Mouse (Mus musculus) limb, embryonic 12.5 days (tissue): ENCODE results near the gene Tnfrsf22. TPM values are rescaled to one million over a fixed set of nuclear protein-coding genes. Genes with fewer than 3 reads are reported as not detected.
"Not testable (repeated sequence)": the region's sequence is repeated elsewhere in the genome, so short reads cannot be mapped to it uniquely, and the experiment has no call there.

Source experiments
- ATAC-seq: fragments of 200-750 bp; cut with Nextera tagmentation; 2 replicates; pipeline ENCODE4 v1.8.0; 2017; ENCODE audit warnings: low read depth, moderate TSS enrichment; ENCODE audit not compliant: insufficient number of reproducible peaks, insufficient read depth, low FRiP score, low TSS enrichment
- H3K27ac ChIP-seq: fragments of 300-500 bp; sonication (generic); 2 replicates; pipeline ENCODE4 v1.5.1; 2016; ENCODE audit warnings: mild to moderate bottlenecking, moderate library complexity
- H3K27me3 ChIP-seq: fragments of 300-500 bp; sonication (generic); 2 replicates; pipeline ENCODE4 v1.6.1; 2016; ENCODE audit warnings: mild to moderate bottlenecking, moderate library complexity
- H3K36me3 ChIP-seq: fragments of 300-500 bp; sonication (generic); 2 replicates; pipeline ENCODE4 v1.6.1; 2016; ENCODE audit warnings: mild to moderate bottlenecking, moderate library complexity
- H3K4me1 ChIP-seq: fragments of 300-500 bp; sonication (generic); replicated peaks from 2 replicates; pipeline ENCODE4 v1.6.1; 2016
- H3K4me2 ChIP-seq: fragments of 300-500 bp; sonication (generic); 2 replicates; pipeline ENCODE4 v1.6.1; 2016; ENCODE audit warnings: mild to moderate bottlenecking, moderate library complexity
- H3K4me3 ChIP-seq: fragments of 300-500 bp; sonication (generic); replicated peaks from 2 replicates; pipeline ENCODE4 v1.5.1; 2016; ENCODE audit warnings: mild to moderate bottlenecking
- H3K9ac ChIP-seq: fragments of 300-500 bp; sonication (generic); replicated peaks from 2 replicates; pipeline ENCODE4 v1.6.1; 2016; ENCODE audit warnings: mild to moderate bottlenecking, moderate library complexity
- H3K9me3 ChIP-seq: fragments of 300-500 bp; sonication (generic); 2 replicates; pipeline ENCODE4 v1.6.1; 2016; ENCODE audit warnings: mild to moderate bottlenecking, moderate library complexity
- WGBS: fragments of 180-500 bp; shearing (Covaris S2); methylation state at CpG from one replicate; pipeline ENCODE4 v1.1.7; 2016; 5-methylcytosine and 5-hydroxymethylcytosine counted together
- polyA plus RNA-seq: library from polyadenylated mRNA; unstranded; fragments of >200 nt; fragmentation: Nextera tagmentation; extraction: Ambion mirVana; gene quantifications from 2 replicates; pipeline ENCODE4 v1.2.1, GENCODE M21; 2016

Gene Tnfrsf22
- polyA plus RNA-seq, 1 experiment from 2014 or later = 12.8 TPM

DNA sequence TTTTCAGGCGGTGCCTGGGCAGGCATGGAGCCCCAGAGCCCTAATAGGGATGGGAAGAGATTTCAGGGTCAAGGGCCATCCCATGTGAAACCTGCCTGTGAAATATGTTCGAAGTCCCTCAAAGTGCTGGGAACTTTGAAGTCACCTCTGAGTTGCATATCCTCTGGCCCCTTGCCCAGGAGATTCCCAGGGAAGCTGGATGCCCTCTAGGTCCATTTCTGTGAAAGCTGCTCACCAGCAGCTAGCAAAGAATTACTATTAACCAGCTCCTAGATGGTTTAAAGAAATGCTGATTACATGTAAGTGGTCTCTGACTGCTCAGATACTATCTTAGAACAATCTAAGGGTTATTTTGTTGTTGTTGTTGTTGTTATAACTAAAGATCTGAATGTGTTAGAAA, 35.1 kb upstream of the Tnfrsf22 start:
- H3K4me2 ChIP-seq, H3K9ac ChIP-seq, ATAC-seq, H3K4me1 ChIP-seq, H3K27me3 ChIP-seq, H3K27ac ChIP-seq, H3K4me3 ChIP-seq, H3K9me3 ChIP-seq: not testable (repeated sequence)
- H3K36me3 ChIP-seq = peaks cover 18% of the 10 kb centered on the region
- WGBS = 70% methylated on average over 2 of the region's 2 CpGs

DNA sequence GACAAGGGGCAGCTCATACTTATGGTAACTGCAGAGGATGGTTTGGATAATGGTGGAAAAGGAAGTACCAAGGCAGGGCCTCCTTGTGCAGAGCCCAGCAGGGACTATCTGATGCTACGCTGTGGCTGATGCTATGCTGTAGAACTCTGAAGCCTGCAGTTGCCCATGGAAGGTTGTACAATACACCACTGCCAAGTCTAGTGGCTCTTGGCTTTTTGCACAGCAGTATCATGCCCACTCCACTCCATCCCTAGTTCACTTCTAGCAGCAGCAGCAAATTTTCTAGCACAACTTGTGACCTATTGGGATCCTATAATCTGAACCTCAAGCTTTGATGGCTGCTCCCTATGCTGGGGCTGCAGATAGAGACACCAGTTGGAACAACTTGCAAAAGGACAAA, 32.1 kb upstream of the Tnfrsf22 start:
- no peak overlapping the region for H3K27ac ChIP-seq
- no peak overlapping the region for H3K4me2 ChIP-seq
- ATAC-seq = no peak
- no peak overlapping the region for H3K4me3 ChIP-seq
- H3K27me3 ChIP-seq = peaks cover 9% of the 10 kb centered on the region
- H3K36me3 ChIP-seq = no peaks in the 10 kb centered on the region
- no peak overlapping the region for H3K9ac ChIP-seq
- no peaks in the 10 kb centered on the region for H3K9me3 ChIP-seq
- WGBS = 92% methylated on average over 1 of the region's 1 CpGs
- H3K4me1 ChIP-seq = no peaks in the 10 kb centered on the region

DNA sequence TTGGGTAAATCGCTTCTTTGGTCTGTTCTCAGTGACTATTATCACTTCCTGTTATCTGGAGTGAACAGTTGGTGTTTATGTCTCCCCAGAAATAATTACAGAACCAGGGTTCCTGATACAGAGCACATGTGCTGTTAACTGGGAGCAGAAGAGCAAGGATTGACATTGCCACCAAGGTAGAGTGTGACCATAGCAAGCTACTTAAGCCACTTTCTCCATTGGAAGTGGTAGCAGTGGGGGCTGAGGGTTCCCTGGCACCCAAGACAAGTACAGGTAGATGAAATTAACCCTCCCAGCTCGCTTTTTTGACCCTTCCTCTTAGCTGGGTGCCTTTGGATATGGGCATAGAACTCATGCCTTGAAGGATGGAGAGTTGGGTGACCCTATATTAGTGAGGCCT, 31.4 kb upstream of the Tnfrsf22 start:
- not testable (repeated sequence) for H3K4me3 ChIP-seq, H3K4me2 ChIP-seq, H3K4me1 ChIP-seq, H3K9ac ChIP-seq, ATAC-seq, H3K27me3 ChIP-seq, H3K36me3 ChIP-seq, H3K27ac ChIP-seq, H3K9me3 ChIP-seq
- 57% methylated on average over 2 of the region's 2 CpGs for WGBS

DNA sequence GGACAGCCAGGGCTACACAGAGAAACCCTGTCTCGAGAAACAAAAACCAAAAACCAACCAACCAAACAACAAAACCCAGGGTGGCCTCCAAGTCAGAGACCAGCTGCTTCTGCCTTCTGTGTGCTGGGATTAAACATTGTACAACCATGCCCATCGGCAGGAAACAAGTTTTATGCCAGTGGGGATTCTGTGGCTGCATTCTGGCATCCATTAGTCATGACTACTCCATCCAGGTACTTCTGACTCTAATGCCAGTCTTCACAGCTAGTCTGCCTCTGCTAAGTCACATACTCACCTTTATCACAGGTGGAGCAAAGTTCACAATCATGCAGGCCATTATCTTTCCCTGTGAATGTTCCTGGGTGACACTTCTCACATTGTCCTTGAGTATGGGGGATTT, 30.2 kb upstream of the Tnfrsf22 start:
- not testable (repeated sequence) for H3K36me3 ChIP-seq, H3K27me3 ChIP-seq, ATAC-seq

DNA sequence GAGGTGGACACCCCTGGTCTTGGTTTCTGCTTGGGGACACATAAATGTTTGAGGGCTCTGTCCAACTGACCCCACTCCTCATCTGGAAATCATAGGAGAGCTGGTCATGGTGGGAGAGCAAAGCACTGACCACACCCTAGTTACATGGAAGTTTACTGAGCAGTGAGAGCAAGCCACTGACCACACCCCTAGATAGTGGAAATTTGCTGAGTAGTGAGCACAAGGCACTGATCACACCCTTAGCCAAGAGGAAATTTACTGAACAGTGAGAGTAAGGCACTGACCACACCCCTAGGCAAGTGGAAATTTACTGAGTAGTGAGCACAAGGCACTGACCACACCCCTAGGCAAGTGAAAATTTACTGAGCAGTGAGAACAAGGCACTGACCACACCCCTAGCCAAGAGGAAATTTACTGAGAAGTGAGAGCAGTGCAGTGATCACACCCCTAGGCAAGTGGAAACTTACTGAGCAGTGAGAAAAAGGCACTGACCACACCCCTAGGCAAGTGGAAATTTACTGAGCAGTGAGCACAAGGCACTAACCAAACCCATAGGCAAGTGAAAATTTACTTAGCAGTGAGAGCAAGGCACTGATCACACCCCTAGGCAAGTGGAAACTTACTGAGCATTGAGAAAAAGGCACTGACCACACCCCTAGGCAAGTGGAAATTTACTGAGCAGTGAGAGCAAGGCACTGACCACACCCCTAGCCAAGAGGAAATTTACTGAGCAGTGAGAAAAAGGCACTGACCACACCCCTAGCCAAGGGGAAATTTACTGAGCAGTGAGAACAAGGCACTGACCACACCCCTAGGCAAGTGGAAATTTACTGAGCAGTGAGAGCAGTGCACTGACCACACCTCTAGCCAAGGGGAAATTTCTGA, 17.2 kb upstream of the Tnfrsf22 start:
- no peak for ATAC-seq
- no peaks in the 10 kb centered on the region for H3K4me1 ChIP-seq
- H3K9me3 ChIP-seq = no peaks in the 10 kb centered on the region
- no peak overlapping the region for H3K27ac ChIP-seq
- no peak overlapping the region for H3K4me2 ChIP-seq
- no peak overlapping the region for H3K4me3 ChIP-seq
- no peaks in the 10 kb centered on the region for H3K27me3 ChIP-seq
- H3K9ac ChIP-seq = no peak overlapping the region
- H3K36me3 ChIP-seq = no peaks in the 10 kb centered on the region

More for the DNA sequence above, 30.2 kb upstream of the Tnfrsf22 start:
- H3K9ac ChIP-seq, H3K27ac ChIP-seq, H3K4me3 ChIP-seq, H3K9me3 ChIP-seq, H3K4me1 ChIP-seq, H3K4me2 ChIP-seq: not testable (repeated sequence)
- WGBS = 71% methylated on average over 2 of the region's 2 CpGs

DNA sequence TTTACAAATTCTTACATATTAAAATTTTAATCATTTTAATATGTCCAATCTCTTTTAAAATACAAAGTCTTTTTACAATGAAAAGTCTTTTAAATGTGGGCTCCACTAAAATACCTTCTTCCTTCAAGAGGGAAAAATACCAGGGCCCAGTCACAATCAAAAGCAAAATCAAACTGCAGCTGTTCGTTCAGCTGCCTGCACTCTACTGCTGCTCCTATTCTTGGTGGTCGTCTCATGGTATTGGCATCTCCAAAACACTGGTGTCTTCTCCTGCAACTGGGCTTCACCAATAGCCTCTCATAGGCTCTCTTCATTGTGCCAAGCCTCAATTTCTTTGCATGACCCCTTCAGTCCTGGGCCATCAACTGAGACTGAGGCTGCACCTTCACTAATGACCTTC, 14.0 kb upstream of the Tnfrsf22 start:
- Histone ChIP-seq H3K27ac (no peak overlapping the region), H3K4me3 (no peak overlapping the region), H3K27me3 (no peaks in the 10 kb centered on the region), H3K9ac (no peak overlapping the region), H3K4me1 (no peaks in the 10 kb centered on the region), H3K36me3 (no peaks in the 10 kb centered on the region), H3K9me3 (no peaks in the 10 kb centered on the region), H3K4me2 (no peak overlapping the region)
- WGBS = 86% methylated on average over 2 of the region's 2 CpGs
- no peak for ATAC-seq

DNA sequence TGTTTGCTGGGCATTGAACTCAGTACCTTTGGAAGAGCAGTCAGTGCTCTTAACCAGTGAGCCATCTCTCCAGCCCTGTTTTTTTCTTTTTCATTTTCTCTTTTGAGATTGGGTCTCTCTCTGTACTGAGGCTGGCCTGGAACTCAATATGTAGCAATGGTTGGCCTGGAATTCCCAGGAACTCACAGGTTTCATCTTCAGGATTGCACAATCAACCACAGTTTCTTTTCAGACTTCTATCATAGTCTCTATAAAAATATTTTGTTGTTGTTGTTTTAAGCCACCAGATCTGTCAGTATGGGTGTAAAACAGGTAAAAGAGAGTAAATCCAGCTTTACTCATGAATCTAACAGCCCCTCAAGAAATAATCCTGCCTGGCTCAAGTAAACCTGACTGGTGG, 11.3 kb upstream of the Tnfrsf22 start:
- Histone ChIP-seq H3K27ac (no peak overlapping the region), H3K9ac (no peak overlapping the region), H3K4me2 (no peak overlapping the region), H3K36me3 (no peaks in the 10 kb centered on the region), H3K27me3 (no peaks in the 10 kb centered on the region), H3K9me3 (no peaks in the 10 kb centered on the region), H3K4me3 (no peak overlapping the region), H3K4me1 (no peaks in the 10 kb centered on the region)
- ATAC-seq = no peak

DNA sequence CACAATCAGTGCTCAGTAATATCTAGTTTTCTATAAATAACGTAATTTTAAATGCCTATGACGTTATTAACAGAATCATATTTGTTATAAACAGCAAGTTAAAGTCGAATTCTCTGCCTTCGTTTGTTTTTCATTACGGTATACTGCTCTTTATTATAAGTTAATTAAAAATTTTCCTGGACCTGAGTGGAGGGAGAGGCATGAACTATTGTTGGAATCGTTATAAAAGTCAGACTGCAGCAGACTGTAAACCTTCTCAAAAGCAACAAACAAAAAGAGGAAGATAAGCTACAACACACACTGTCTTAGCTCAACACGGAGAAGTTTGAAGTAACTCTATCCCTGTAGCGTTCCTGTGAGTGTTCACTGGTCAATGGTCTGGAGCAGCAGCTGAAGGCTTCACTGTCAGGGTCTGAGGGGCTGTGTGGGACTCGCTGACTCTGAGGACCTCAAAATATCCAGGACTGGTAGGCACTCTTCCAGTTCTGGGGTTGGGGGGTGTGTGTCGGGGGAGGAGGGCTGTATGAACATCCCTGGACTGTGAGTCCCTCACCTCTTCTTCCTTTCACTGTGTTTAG, 397 bp upstream of the Tnfrsf22 start:
- H3K4me1 ChIP-seq, H3K9ac ChIP-seq, H3K36me3 ChIP-seq, H3K27me3 ChIP-seq, H3K27ac ChIP-seq: not testable (repeated sequence)
- Histone ChIP-seq H3K4me2 (peak overlapping the region; percentile 82; the same call in 1 of the 2 replicates), H3K4me3 (peak overlapping the region; percentile 71), H3K9me3 (peaks cover 13% of the 10 kb centered on the region; the same call in 1 of the 2 replicates)
- ATAC-seq = peak; percentile 26; the same call in 1 of the 2 replicates
- WGBS = 56% methylated on average over 10 of the region's 10 CpGs

DNA sequence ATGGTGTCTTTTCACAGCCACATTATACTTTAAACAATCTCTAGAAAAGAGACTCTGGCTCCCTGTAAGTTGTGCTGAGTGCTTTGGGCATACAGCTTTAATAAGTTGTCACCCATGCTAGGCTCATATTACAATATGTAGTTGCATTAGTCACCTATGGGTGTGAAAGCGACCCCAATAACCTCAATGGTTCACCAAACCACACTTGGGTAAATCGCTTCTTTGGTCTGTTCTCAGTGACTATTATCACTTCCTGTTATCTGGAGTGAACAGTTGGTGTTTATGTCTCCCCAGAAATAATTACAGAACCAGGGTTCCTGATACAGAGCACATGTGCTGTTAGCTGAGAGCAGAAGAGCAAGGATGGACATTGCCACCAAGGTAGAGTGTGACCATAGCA, 5.5 kb downstream of the Tnfrsf22 start:
- not testable (repeated sequence) for H3K4me2 ChIP-seq, H3K4me1 ChIP-seq, H3K27me3 ChIP-seq, H3K9ac ChIP-seq, ATAC-seq, H3K27ac ChIP-seq, H3K4me3 ChIP-seq, H3K9me3 ChIP-seq, H3K36me3 ChIP-seq
- WGBS = 87% methylated on average over 2 of the region's 2 CpGs

DNA sequence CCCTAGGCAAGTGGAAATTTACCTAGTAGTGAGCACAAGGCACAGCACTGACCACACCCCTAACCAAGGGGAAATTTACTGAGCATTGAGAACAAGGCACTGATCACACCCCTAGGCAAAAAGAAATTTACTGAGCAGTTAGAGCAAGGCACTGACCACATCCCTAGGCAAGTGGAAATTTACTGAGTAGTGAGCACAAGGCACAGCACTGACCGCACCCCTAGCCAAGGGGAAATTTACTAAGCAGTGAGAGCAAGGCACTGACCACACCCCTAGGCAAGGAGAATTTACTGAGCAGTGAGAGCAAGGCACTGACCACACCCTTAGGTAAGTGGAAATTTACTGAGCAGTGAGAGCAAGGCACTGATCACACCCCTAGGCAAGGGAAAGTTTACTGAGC, 12.8 kb downstream of the Tnfrsf22 start:
- no peak for ATAC-seq
- Histone ChIP-seq H3K36me3 (peaks cover 11% of the 10 kb centered on the region; the same call in 1 of the 2 replicates), H3K4me3 (no peak overlapping the region), H3K9me3 (no peaks in the 10 kb centered on the region), H3K27ac (no peak overlapping the region), H3K27me3 (no peaks in the 10 kb centered on the region), H3K4me2 (no peak overlapping the region), H3K9ac (no peak overlapping the region), H3K4me1 (no peaks in the 10 kb centered on the region)
- 92% methylated on average over 1 of the region's 1 CpGs for whole genome bisulfite sequencing

DNA sequence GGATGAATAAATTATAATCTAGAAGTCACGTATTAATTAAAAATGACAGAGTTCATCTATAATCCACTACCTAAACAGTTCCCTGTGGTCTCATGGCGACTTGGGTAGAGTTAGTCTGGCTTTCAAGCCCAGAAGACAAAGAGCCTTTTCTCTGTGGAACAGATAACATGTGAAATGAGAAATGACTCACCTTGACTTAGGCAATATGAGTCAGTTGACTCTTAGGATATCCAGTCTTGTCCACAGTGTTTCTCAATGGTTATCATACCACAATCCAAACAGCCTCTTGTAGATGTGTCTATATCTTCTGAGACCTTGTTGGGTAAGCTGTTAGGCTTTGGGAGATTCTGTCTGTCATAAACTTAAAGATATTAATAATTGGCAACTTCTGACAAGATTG, 18.0 kb downstream of the Tnfrsf22 start:
- no peak overlapping the region for H3K4me3 ChIP-seq
- H3K4me2 ChIP-seq = no peak overlapping the region
- no peaks in the 10 kb centered on the region for H3K4me1 ChIP-seq
- H3K9ac ChIP-seq = no peak overlapping the region
- no peaks in the 10 kb centered on the region for H3K9me3 ChIP-seq
- 63% methylated on average over 2 of the region's 2 CpGs for WGBS
- H3K36me3 ChIP-seq = no peaks in the 10 kb centered on the region
- no peak for ATAC-seq
- H3K27ac ChIP-seq = no peak overlapping the region
- no peaks in the 10 kb centered on the region for H3K27me3 ChIP-seq

DNA sequence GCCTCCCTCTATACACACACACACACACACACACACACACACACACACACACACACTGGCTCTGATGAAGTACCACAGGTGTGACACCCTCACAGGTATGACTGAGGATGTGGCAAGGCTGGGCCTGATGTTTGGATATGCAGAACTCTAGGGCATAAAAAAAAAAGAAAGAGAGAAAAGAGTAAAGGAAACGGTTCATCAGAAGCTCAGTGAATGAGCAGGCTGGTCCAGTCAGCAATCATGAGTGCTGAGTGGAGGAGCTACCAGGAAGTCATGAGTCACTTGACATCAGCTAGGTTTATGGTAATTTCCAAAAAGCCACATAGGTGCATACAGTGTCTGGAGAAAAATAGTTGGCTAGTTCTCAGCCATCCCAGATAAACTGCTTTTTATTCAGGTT, 20.0 kb downstream of the Tnfrsf22 start:
- WGBS = 68% methylated on average over 1 of the region's 1 CpGs
- ATAC-seq = no peak
- H3K4me1 ChIP-seq = no peaks in the 10 kb centered on the region

More for the DNA sequence above, 20.0 kb downstream of the Tnfrsf22 start:
- Histone ChIP-seq H3K27ac (no peak overlapping the region), H3K9ac (no peak overlapping the region), H3K27me3 (no peaks in the 10 kb centered on the region), H3K9me3 (no peaks in the 10 kb centered on the region), H3K36me3 (no peaks in the 10 kb centered on the region), H3K4me2 (no peak overlapping the region), H3K4me3 (no peak overlapping the region)
